Mouse (Mus musculus): ENCODE measurements around the gene Socs3. TPM values are rescaled to one million over a fixed set of nuclear protein-coding genes. Genes with fewer than 3 reads are reported as not detected.

The Socs3 gene
- polyA plus RNA-seq, 1 experiment from 2014 or later, result 3.4 TPM

DNA sequence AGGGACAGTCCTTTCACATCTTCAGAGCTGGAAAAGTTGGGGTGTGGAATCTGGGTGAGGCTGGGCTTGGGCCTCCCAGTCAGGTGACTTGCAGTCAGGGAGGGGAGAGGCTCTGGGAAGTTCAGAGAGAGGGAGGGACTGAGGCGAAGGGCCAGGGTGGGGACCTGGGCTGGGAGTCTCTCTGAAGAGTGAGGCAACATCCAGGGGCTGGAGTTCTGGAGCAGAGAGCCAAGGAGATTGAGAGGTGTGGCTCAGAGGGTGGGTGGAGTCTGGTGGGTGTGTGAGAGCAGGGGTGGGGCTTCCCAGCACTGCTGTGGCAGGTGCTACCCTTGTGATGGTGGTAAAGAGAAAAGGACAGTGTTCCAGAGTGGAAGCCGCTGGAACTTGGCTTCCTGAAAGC is 35.7 kb downstream of the Socs3 start:
- WGBS, result 38% methylated on average over 2 of the region's 2 CpGs

GRCm38 (mm10) chr11:117932195-117932594 is 37.7 kb downstream of the Socs3 start:
- Histone ChIP-seq H3K36me3 (ENCODE audit: control insufficient read depth, insufficient read depth, low read length) (no peaks in the 10 kb centered on the region), H3K27ac (ENCODE audit: low read depth, low read length) (no peak overlapping the region), H3K4me2 (replicated peaks; ENCODE audit: low read depth, low read length) (no peak overlapping the region), H3K9me3 (ENCODE audit: control insufficient read depth, low read length) (no peaks in the 10 kb centered on the region), H3K9ac (ENCODE audit: low read depth, low read length) (no peak overlapping the region), H3K4me3 (ENCODE audit: low read depth, low read length) (no peak overlapping the region), H3K4me1 (replicated peaks; ENCODE audit: control insufficient read depth, insufficient read depth, low read length) (peaks cover 15% of the 10 kb centered on the region), H3K27me3 (ENCODE audit: control insufficient read depth, insufficient read depth, low read length) (peaks cover 31% of the 10 kb centered on the region)
- ATAC-seq (ENCODE audit: low FRiP score), result no peak
- 16% methylated on average over 4 of the region's 4 CpGs for WGBS
- no peak for DNase-seq (ENCODE audit: low spot score)

More for the DNA sequence above, 35.7 kb downstream of the Socs3 start:
- Histone ChIP-seq H3K27ac (ENCODE audit: low read depth, low read length) (no peak overlapping the region), H3K4me2 (replicated peaks; ENCODE audit: low read depth, low read length) (no peak overlapping the region), H3K4me1 (replicated peaks; ENCODE audit: control insufficient read depth, insufficient read depth, low read length) (peaks cover 15% of the 10 kb centered on the region), H3K4me3 (ENCODE audit: low read depth, low read length) (no peak overlapping the region), H3K9me3 (ENCODE audit: control insufficient read depth, low read length) (no peaks in the 10 kb centered on the region), H3K9ac (ENCODE audit: low read depth, low read length) (no peak overlapping the region), H3K36me3 (ENCODE audit: control insufficient read depth, insufficient read depth, low read length) (no peaks in the 10 kb centered on the region), H3K27me3 (ENCODE audit: control insufficient read depth, insufficient read depth, low read length) (peaks cover 29% of the 10 kb centered on the region)
- no peak for ATAC-seq (ENCODE audit: low FRiP score)
- DNase-seq (ENCODE audit: low spot score), result no peak

DNA sequence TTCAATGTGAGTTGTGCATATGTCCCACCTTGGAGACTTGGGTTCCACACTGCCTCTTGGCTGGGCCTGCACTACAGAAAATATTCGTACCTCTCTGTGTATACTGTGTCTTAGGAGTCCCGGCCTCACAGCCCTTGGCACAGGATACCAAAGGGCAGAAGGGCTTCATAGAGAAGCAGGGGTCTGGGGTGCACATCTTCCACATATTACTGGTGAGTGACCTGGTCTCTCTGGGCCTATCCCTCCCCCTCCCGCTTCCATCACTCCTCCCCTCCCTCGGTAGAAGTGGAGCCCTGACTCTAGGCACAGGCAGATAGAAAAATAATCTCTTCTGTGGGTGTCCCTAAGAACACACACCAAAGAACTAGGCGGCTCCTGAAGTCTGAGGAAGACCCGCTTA is 38.3 kb downstream of the Socs3 start:
- H3K9me3 ChIP-seq (ENCODE audit: control insufficient read depth, low read length), result no peaks in the 10 kb centered on the region
- peaks cover 31% of the 10 kb centered on the region for H3K27me3 ChIP-seq (ENCODE audit: control insufficient read depth, insufficient read depth, low read length)
- H3K9ac ChIP-seq (ENCODE audit: low read depth, low read length), result no peak overlapping the region
- peaks cover 15% of the 10 kb centered on the region for H3K4me1 ChIP-seq (replicated peaks; ENCODE audit: control insufficient read depth, insufficient read depth, low read length)
- WGBS, result 38% methylated on average over 6 of the region's 6 CpGs
- ATAC-seq (ENCODE audit: low FRiP score), result no peak
- no peak overlapping the region for H3K4me2 ChIP-seq (replicated peaks; ENCODE audit: low read depth, low read length)
- H3K36me3 ChIP-seq (ENCODE audit: control insufficient read depth, insufficient read depth, low read length), result no peaks in the 10 kb centered on the region
- DNase-seq (ENCODE audit: low spot score), result no peak
- H3K27ac ChIP-seq (ENCODE audit: low read depth, low read length), result no peak overlapping the region
- H3K4me3 ChIP-seq (ENCODE audit: low read depth, low read length), result no peak overlapping the region

GRCm38 (mm10) chr11:117930781-117931338 is 39.0 kb downstream of the Socs3 start:
- Histone ChIP-seq H3K4me3 (ENCODE audit: low read depth, low read length) (peak overlapping the region; percentile 36), H3K9ac (ENCODE audit: low read depth, low read length) (peak overlapping the region; percentile 54), H3K27me3 (ENCODE audit: control insufficient read depth, insufficient read depth, low read length) (peaks cover 31% of the 10 kb centered on the region), H3K27ac (ENCODE audit: low read depth, low read length) (peak overlapping the region; percentile 17; the same call in 1 of the 2 replicates), H3K36me3 (ENCODE audit: control insufficient read depth, insufficient read depth, low read length) (no peaks in the 10 kb centered on the region), H3K4me1 (replicated peaks; ENCODE audit: control insufficient read depth, insufficient read depth, low read length) (peaks cover 15% of the 10 kb centered on the region; the same call in 1 of the 2 replicates), H3K9me3 (ENCODE audit: control insufficient read depth, low read length) (no peaks in the 10 kb centered on the region), H3K4me2 (replicated peaks; ENCODE audit: low read depth, low read length) (peak overlapping the region; percentile 88)
- 3% methylated on average over 44 of the region's 48 CpGs for WGBS
- peak; percentile 57 for ATAC-seq (ENCODE audit: low FRiP score)
- peak; percentile 81 for DNase-seq (ENCODE audit: low spot score)

DNA sequence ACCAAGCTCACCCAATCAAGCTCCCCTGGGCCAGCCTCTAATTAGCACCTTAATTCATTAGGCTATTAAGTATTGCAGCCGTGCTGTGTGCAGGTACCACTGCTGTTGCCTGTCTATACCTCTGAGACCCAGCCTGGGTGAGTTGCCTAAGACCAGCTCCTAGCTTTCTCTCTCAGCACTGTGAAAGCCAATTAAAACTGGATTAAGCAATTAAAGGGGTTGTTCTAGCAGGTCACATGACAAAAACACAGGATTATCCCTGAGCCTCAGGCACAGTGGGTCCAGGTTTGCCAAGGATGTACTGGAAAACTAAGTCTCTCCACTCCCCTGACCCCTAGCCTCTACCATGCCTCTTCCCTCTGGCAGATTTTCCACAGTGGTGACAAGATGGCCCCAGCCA is 44.3 kb downstream of the Socs3 start:
- peaks cover 13% of the 10 kb centered on the region for H3K27me3 ChIP-seq (ENCODE audit: control insufficient read depth, insufficient read depth, low read length)
- ATAC-seq (ENCODE audit: low FRiP score) (no peak), DNase-seq (ENCODE audit: low spot score) (no peak)
- 86% methylated on average over 1 of the region's 1 CpGs for WGBS
- no peaks in the 10 kb centered on the region for H3K36me3 ChIP-seq (ENCODE audit: control insufficient read depth, insufficient read depth, low read length)
- H3K27ac ChIP-seq (ENCODE audit: low read depth, low read length), result no peak overlapping the region
- no peaks in the 10 kb centered on the region for H3K9me3 ChIP-seq (ENCODE audit: control insufficient read depth, low read length)
- H3K4me1 ChIP-seq (replicated peaks; ENCODE audit: control insufficient read depth, insufficient read depth, low read length), result no peaks in the 10 kb centered on the region
- H3K4me2 ChIP-seq (replicated peaks; ENCODE audit: low read depth, low read length), result no peak overlapping the region
- H3K4me3 ChIP-seq (ENCODE audit: low read depth, low read length), result no peak overlapping the region
- H3K9ac ChIP-seq (ENCODE audit: low read depth, low read length), result no peak overlapping the region

DNA sequence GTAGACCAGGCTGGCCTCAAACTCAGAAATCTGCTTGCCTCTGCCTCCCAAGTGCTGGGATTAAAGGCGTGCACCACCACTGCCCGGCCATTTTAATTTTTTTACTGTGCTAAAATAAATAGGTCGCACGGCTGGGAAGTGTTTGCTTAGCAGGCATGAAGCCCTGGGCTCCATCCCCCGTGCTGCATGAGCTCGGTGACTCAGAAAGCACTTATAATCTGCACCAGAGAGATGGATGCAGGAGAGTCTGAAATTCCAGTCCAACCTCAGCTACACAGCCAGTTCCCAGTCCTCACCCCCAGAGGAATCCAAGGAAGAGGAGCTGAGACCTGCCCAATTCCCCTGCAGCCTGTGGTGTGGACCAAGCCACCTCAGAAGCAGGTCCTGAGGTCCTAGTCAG is 45.4 kb downstream of the Socs3 start:
- H3K27me3 ChIP-seq (ENCODE audit: control insufficient read depth, insufficient read depth, low read length), result peaks cover 5% of the 10 kb centered on the region; the same call in 1 of the 2 replicates
- WGBS, result 82% methylated on average over 6 of the region's 6 CpGs
- H3K4me2 ChIP-seq (replicated peaks; ENCODE audit: low read depth, low read length), result no peak overlapping the region
- no peak overlapping the region for H3K27ac ChIP-seq (ENCODE audit: low read depth, low read length)
- H3K4me3 ChIP-seq (ENCODE audit: low read depth, low read length), result no peak overlapping the region
- ATAC-seq (ENCODE audit: low FRiP score) (no peak), DNase-seq (ENCODE audit: low spot score) (no peak)
- H3K36me3 ChIP-seq (ENCODE audit: control insufficient read depth, insufficient read depth, low read length), result no peaks in the 10 kb centered on the region
- no peaks in the 10 kb centered on the region for H3K9me3 ChIP-seq (ENCODE audit: control insufficient read depth, low read length)
- H3K4me1 ChIP-seq (replicated peaks; ENCODE audit: control insufficient read depth, insufficient read depth, low read length), result no peaks in the 10 kb centered on the region
- no peak overlapping the region for H3K9ac ChIP-seq (ENCODE audit: low read depth, low read length)

- 88% methylated on average over 10 of the region's 11 CpGs for WGBS
- Histone ChIP-seq H3K27ac (ENCODE audit: low read depth, low read length) (no peak overlapping the region), H3K4me2 (replicated peaks; ENCODE audit: low read depth, low read length) (no peak overlapping the region), H3K9ac (ENCODE audit: low read depth, low read length) (no peak overlapping the region), H3K36me3 (ENCODE audit: control insufficient read depth, insufficient read depth, low read length) (no peaks in the 10 kb centered on the region), H3K9me3 (ENCODE audit: control insufficient read depth, low read length) (no peaks in the 10 kb centered on the region), H3K4me3 (ENCODE audit: low read depth, low read length) (no peak overlapping the region), H3K4me1 (replicated peaks; ENCODE audit: control insufficient read depth, insufficient read depth, low read length) (0 out of 2 replicates have a peak, but pooled peaks cover 3% of the 10 kb centered on the region), H3K27me3 (ENCODE audit: control insufficient read depth, insufficient read depth, low read length) (no peaks in the 10 kb centered on the region)
- no peak for DNase-seq (ENCODE audit: low spot score)
- no peak for ATAC-seq (ENCODE audit: low FRiP score)
Measured at GRCm38 (mm10) chr11:117923279-117923678, 46.6 kb downstream of the Socs3 start.

GRCm38 (mm10) chr11:117919211-117919610 is 50.6 kb downstream of the Socs3 start:
- Histone ChIP-seq H3K4me1 (replicated peaks; ENCODE audit: control insufficient read depth, insufficient read depth, low read length) (0 out of 2 replicates have a peak, but pooled peaks cover 3% of the 10 kb centered on the region), H3K36me3 (ENCODE audit: control insufficient read depth, insufficient read depth, low read length) (no peaks in the 10 kb centered on the region), H3K9ac (ENCODE audit: low read depth, low read length) (no peak overlapping the region), H3K4me3 (ENCODE audit: low read depth, low read length) (no peak overlapping the region), H3K27me3 (ENCODE audit: control insufficient read depth, insufficient read depth, low read length) (no peaks in the 10 kb centered on the region), H3K27ac (ENCODE audit: low read depth, low read length) (no peak overlapping the region), H3K4me2 (replicated peaks; ENCODE audit: low read depth, low read length) (no peak overlapping the region), H3K9me3 (ENCODE audit: control insufficient read depth, low read length) (no peaks in the 10 kb centered on the region)
- DNase-seq (ENCODE audit: low spot score), result no peak
- WGBS, result 10% methylated on average over 5 of the region's 5 CpGs
- no peak for ATAC-seq (ENCODE audit: low FRiP score)

DNA sequence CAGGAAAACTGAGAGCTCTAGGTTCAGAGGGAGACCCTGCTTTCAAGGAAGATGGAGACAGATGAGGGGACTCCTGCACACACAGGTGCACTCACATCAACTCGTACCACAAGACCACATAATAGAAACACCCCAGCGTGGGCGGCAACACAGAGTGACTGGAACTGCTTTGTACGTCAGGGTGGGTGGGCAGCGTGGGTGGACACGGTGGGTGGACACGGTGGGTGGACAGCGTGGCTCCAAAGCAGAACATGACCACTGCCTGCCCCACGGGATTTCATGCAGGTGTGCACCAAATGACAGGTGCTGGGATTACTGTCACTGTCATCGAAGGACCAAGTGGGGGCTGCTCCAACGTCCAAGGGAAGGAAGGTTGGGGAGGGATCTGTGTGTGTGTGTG is 51.3 kb downstream of the Socs3 start:
- Histone ChIP-seq H3K27me3 (ENCODE audit: control insufficient read depth, insufficient read depth, low read length) (no peaks in the 10 kb centered on the region), H3K4me3 (ENCODE audit: low read depth, low read length) (no peak overlapping the region), H3K27ac (ENCODE audit: low read depth, low read length) (no peak overlapping the region), H3K4me1 (replicated peaks; ENCODE audit: control insufficient read depth, insufficient read depth, low read length) (0 out of 2 replicates have a peak, but pooled peaks cover 3% of the 10 kb centered on the region), H3K9me3 (ENCODE audit: control insufficient read depth, low read length) (no peaks in the 10 kb centered on the region), H3K36me3 (ENCODE audit: control insufficient read depth, insufficient read depth, low read length) (no peaks in the 10 kb centered on the region), H3K9ac (ENCODE audit: low read depth, low read length) (no peak overlapping the region), H3K4me2 (replicated peaks; ENCODE audit: low read depth, low read length) (no peak overlapping the region)
- 76% methylated on average over 11 of the region's 11 CpGs for WGBS
- no peak for ATAC-seq (ENCODE audit: low FRiP score)
- DNase-seq (ENCODE audit: low spot score), result no peak

Measured in hindbrain, embryonic 11.5 days (tissue).